Mouse (Mus musculus): Measurements from ENCODE around the gene Hba-a1. TPM values are rescaled to one million over a fixed set of nuclear protein-coding genes. Genes with fewer than 3 reads are reported as not detected.
A peak's percentile ranks its signal among the peaks of the same experiment; 100 is the strongest.
"Not testable (repeated sequence)": the region's sequence is repeated elsewhere in the genome, so short reads cannot be mapped to it uniquely, and the experiment has no call there.

Hba-a1 gene
- polyA plus RNA-seq, 1 experiment, result 41.7 TPM

GRCm38 (mm10) chr11:32299865-32300264, 16.6 kb downstream of the Hba-a1 start, which contains the start of gene Hbq1a:
TSS of gene Hbq1a (plus strand) at chr11:32300069.
- peak within 1 kb of the TSS; percentile 53 for H3K4me3 ChIP-seq (ENCODE audit: control insufficient read depth, low read depth, low read length)
- peak; percentile 66 for TF ChIP-seq CTCF (IDR thresholded peaks at IDR 0.05; ENCODE audit: control insufficient read depth, insufficient read depth, insufficient replicate concordance, low read depth, low read length)
- not testable (repeated sequence) for H3K27ac ChIP-seq (ENCODE audit: control insufficient read depth, insufficient read depth, low read depth, low read length); H3K4me1 ChIP-seq (ENCODE audit: control insufficient read depth, insufficient read depth, low read length); H3K27me3 ChIP-seq (ENCODE audit: control insufficient read depth, insufficient read depth, low read length); H3K36me3 ChIP-seq (ENCODE audit: control insufficient read depth, insufficient read depth, low read length)

DNA sequence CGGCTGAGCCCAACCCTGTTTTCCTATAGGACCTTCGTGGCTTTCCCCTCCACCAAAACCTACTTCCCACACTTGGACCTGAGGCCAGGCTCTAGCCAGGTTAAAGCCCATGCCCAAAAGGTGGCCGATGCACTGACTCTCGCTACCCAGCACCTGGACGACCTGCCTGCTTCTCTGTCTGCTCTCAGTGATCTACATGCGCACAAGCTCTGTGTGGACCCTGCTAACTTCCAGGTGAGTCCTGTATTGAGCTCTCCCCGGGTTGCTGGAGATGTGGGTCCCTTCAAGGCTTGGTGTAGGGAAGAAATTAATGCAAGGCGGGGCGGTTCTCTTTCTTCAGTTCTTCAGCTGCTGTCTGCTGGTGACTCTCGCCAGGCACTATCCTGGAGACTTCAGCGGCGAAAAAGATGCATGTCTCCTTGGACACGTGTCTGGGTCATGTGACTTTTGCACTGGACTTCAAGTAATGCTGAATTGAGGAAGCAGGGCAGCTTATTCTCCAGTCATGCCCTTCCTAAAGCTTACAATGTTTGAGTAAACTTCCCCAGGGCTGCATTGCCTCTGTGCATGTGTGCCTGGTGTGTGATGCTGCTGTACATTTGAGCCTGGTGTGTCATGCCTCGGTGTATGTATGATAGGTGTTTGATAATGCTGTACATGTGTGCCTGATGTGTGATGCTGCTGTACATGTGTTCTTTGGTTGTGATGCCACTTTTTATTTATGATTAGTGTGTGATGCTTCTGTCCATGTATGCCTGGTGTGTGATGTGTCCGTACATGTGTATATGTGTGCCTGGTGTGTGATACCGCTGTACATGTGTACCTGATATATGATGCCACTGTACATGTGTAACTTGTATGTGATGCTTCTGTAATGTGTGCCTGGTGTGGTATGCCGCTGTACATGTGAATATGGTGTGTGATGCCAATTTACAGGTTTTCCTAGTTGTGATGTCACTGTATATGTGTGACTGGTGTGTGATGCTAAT, 17.3 kb downstream of the Hba-a1 start:
- TF ChIP-seq CTCF (IDR thresholded peaks at IDR 0.05; ENCODE audit: control insufficient read depth, insufficient read depth, insufficient replicate concordance, low read depth, low read length), result no peak
- TF ChIP-seq POLR2A (IDR thresholded peaks at IDR 0.05; ENCODE audit: control insufficient read depth, low read depth, low read length), result no peak
- no peak overlapping the region; the same call in 1 of the 2 replicates for H3K4me3 ChIP-seq (ENCODE audit: control insufficient read depth, low read depth, low read length)
- H3K36me3 ChIP-seq (ENCODE audit: control insufficient read depth, insufficient read depth, low read length), result no peaks in the 10 kb centered on the region
- no peaks in the 10 kb centered on the region for H3K27me3 ChIP-seq (ENCODE audit: control insufficient read depth, insufficient read depth, low read length)
- H3K27ac ChIP-seq (ENCODE audit: control insufficient read depth, insufficient read depth, low read depth, low read length), result no peak overlapping the region
- H3K4me1 ChIP-seq (ENCODE audit: control insufficient read depth, insufficient read depth, low read length), result no peaks in the 10 kb centered on the region; the same call in 1 of the 2 replicates

- H3K36me3 ChIP-seq (ENCODE audit: control insufficient read depth, insufficient read depth, low read length), result no peaks in the 10 kb centered on the region
- no peak overlapping the region for H3K27ac ChIP-seq (ENCODE audit: control insufficient read depth, insufficient read depth, low read depth, low read length)
- TF ChIP-seq CTCF (IDR thresholded peaks at IDR 0.05; ENCODE audit: control insufficient read depth, insufficient read depth, insufficient replicate concordance, low read depth, low read length), result no peak
- no peaks in the 10 kb centered on the region for H3K27me3 ChIP-seq (ENCODE audit: control insufficient read depth, insufficient read depth, low read length)
- no peak overlapping the region for H3K4me3 ChIP-seq (ENCODE audit: control insufficient read depth, low read depth, low read length)
- no peaks in the 10 kb centered on the region; the same call in 1 of the 2 replicates for H3K4me1 ChIP-seq (ENCODE audit: control insufficient read depth, insufficient read depth, low read length)
Measured at GRCm38 (mm10) chr11:32301506-32301905, 18.2 kb downstream of the Hba-a1 start.

GRCm38 (mm10) chr11:32302824-32303419, 19.6 kb downstream of the Hba-a1 start:
- TF ChIP-seq POLR2A (IDR thresholded peaks at IDR 0.05; ENCODE audit: control insufficient read depth, low read depth, low read length) (no peak), CTCF (IDR thresholded peaks at IDR 0.05; ENCODE audit: control insufficient read depth, insufficient read depth, insufficient replicate concordance, low read depth, low read length) (no peak)
- Histone ChIP-seq H3K4me3 (ENCODE audit: control insufficient read depth, low read depth, low read length) (no peak overlapping the region), H3K27ac (ENCODE audit: control insufficient read depth, insufficient read depth, low read depth, low read length) (no peak overlapping the region), H3K36me3 (ENCODE audit: control insufficient read depth, insufficient read depth, low read length) (no peaks in the 10 kb centered on the region), H3K4me1 (ENCODE audit: control insufficient read depth, insufficient read depth, low read length) (no peaks in the 10 kb centered on the region; the same call in 1 of the 2 replicates), H3K27me3 (ENCODE audit: control insufficient read depth, insufficient read depth, low read length) (no peaks in the 10 kb centered on the region)

DNA sequence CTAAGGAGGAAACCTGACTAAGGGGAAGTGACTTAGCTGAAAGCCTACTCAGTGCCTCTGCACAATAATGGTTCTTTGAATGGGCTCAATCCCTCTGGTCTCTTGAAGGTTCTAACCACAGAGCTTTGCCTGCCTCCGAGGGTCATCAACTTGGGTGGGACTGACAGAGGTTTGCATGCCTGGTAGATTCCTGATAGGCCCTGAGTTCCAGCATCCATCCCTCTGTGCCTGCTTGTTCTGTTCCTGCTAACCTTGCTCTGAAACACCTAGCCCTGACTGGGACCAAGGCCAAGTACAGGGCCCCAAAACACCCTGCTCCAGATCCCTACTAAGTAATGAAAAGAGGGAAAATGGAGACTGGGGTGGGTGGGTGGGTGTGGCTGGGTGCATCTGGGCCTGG, 20.1 kb downstream of the Hba-a1 start:
- H3K27me3 ChIP-seq (ENCODE audit: control insufficient read depth, insufficient read depth, low read length), result no peaks in the 10 kb centered on the region
- TF ChIP-seq POLR2A (IDR thresholded peaks at IDR 0.05; ENCODE audit: control insufficient read depth, low read depth, low read length) (no peak), CTCF (IDR thresholded peaks at IDR 0.05; ENCODE audit: control insufficient read depth, insufficient read depth, insufficient replicate concordance, low read depth, low read length) (no peak)
- H3K4me1 ChIP-seq (ENCODE audit: control insufficient read depth, insufficient read depth, low read length), result no peaks in the 10 kb centered on the region; the same call in 1 of the 2 replicates
- no peak overlapping the region for H3K4me3 ChIP-seq (ENCODE audit: control insufficient read depth, low read depth, low read length)
- no peak overlapping the region for H3K27ac ChIP-seq (ENCODE audit: control insufficient read depth, insufficient read depth, low read depth, low read length)
- H3K36me3 ChIP-seq (ENCODE audit: control insufficient read depth, insufficient read depth, low read length), result no peaks in the 10 kb centered on the region

DNA sequence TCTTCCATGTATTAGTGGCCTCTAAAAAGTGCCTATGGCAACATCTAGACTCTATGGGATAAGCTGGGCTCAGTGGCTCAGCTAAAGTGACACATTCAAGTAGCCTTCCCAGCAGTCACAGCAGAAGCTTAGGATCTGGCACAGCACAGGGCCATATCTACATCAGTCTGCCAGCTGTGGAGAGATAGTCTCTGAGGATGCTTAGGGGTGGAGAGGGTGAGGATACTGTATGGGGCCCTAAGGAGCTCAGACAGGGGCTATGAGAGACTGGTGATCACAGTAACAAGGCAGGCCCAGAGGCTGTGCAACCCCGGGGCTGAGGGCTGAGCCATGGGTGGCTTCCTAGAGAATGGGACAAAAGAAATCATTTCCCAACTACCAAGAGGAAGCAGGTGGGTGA, 23.7 kb downstream of the Hba-a1 start:
- no peaks in the 10 kb centered on the region for H3K4me1 ChIP-seq (ENCODE audit: control insufficient read depth, insufficient read depth, low read length)
- no peak for TF ChIP-seq POLR2A (IDR thresholded peaks at IDR 0.05; ENCODE audit: control insufficient read depth, low read depth, low read length)
- no peak for TF ChIP-seq CTCF (IDR thresholded peaks at IDR 0.05; ENCODE audit: control insufficient read depth, insufficient read depth, insufficient replicate concordance, low read depth, low read length)
- no peaks in the 10 kb centered on the region for H3K27me3 ChIP-seq (ENCODE audit: control insufficient read depth, insufficient read depth, low read length)
- no peak overlapping the region for H3K4me3 ChIP-seq (ENCODE audit: control insufficient read depth, low read depth, low read length)
- H3K27ac ChIP-seq (ENCODE audit: control insufficient read depth, insufficient read depth, low read depth, low read length), result no peak overlapping the region
- no peaks in the 10 kb centered on the region for H3K36me3 ChIP-seq (ENCODE audit: control insufficient read depth, insufficient read depth, low read length)

GRCm38 (mm10) chr11:32309446-32309845, 26.1 kb downstream of the Hba-a1 start:
- H3K36me3 ChIP-seq (ENCODE audit: control insufficient read depth, insufficient read depth, low read length), result no peaks in the 10 kb centered on the region
- no peaks in the 10 kb centered on the region for H3K27me3 ChIP-seq (ENCODE audit: control insufficient read depth, insufficient read depth, low read length)
- no peak overlapping the region for H3K27ac ChIP-seq (ENCODE audit: control insufficient read depth, insufficient read depth, low read depth, low read length)
- H3K4me1 ChIP-seq (ENCODE audit: control insufficient read depth, insufficient read depth, low read length), result no peaks in the 10 kb centered on the region
- TF ChIP-seq CTCF (IDR thresholded peaks at IDR 0.05; ENCODE audit: control insufficient read depth, insufficient read depth, insufficient replicate concordance, low read depth, low read length) (no peak), POLR2A (IDR thresholded peaks at IDR 0.05; ENCODE audit: control insufficient read depth, low read depth, low read length) (no peak)
- no peak overlapping the region for H3K4me3 ChIP-seq (ENCODE audit: control insufficient read depth, low read depth, low read length)
